Mouse (Mus musculus) hindbrain, embryonic 16.5 days (tissue): ENCODE results near the gene Ptpn1. TPM values are rescaled to one million over a fixed set of nuclear protein-coding genes. Genes with fewer than 3 reads are reported as not detected.

Source experiments
- ATAC-seq: fragments of 200-750 bp; cut with Nextera tagmentation; 2 replicates; pipeline ENCODE4 v1.8.0; 2017; ENCODE audit warnings: moderate TSS enrichment, moderate library complexity
- H3K27ac ChIP-seq: fragments of 300-500 bp; sonication (generic); 2 replicates; pipeline ENCODE4 v1.5.1; 2014; ENCODE audit warnings: low read depth, mild to moderate bottlenecking, control low read depth, low read length, moderate library complexity
- H3K27me3 ChIP-seq: fragments of 300-500 bp; sonication (generic); replicated peaks from 2 replicates; pipeline ENCODE4 v1.6.1; 2014; ENCODE audit warnings: low read length; ENCODE audit not compliant: control insufficient read depth, insufficient read depth
- H3K36me3 ChIP-seq: fragments of 300-500 bp; sonication (generic); 2 replicates; pipeline ENCODE4 v1.6.1; 2014; ENCODE audit warnings: mild to moderate bottlenecking, low read length, moderate library complexity, mixed read lengths; ENCODE audit not compliant: control insufficient read depth, insufficient read depth
- H3K4me1 ChIP-seq: fragments of 300-500 bp; sonication (generic); 2 replicates; pipeline ENCODE4 v1.6.1; 2014; ENCODE audit warnings: low read depth, low read length; ENCODE audit not compliant: control insufficient read depth, insufficient read depth
- H3K4me2 ChIP-seq: fragments of 300-500 bp; sonication (generic); 2 replicates; pipeline ENCODE4 v1.6.1; 2014; ENCODE audit warnings: mild to moderate bottlenecking, low read length, control low read depth, moderate library complexity
- H3K4me3 ChIP-seq: fragments of 300-500 bp; sonication (generic); 2 replicates; pipeline ENCODE4 v1.5.1; 2014; ENCODE audit warnings: mild to moderate bottlenecking, low read length, control low read depth, moderate library complexity
- H3K9ac ChIP-seq: fragments of 300-500 bp; sonication (generic); 2 replicates; pipeline ENCODE4 v1.6.1; 2014; ENCODE audit warnings: low read depth, mild to moderate bottlenecking, control low read depth, low read length, moderate library complexity
- H3K9me3 ChIP-seq: fragments of 300-500 bp; sonication (generic); 2 replicates; pipeline ENCODE4 v1.6.1; 2014; ENCODE audit warnings: mild to moderate bottlenecking, low read length, moderate library complexity; ENCODE audit not compliant: control insufficient read depth
- WGBS: fragments of 180-500 bp; shearing (Covaris S2); extraction: QIAGEN DNeasy Blood & Tissue Kit; methylation state at CpG from one replicate; pipeline ENCODE4 v1.1.7; 2014; 5-methylcytosine and 5-hydroxymethylcytosine counted together
- polyA plus RNA-seq: library from polyadenylated mRNA; unstranded; fragments of >200 nt; fragmentation: Nextera tagmentation; extraction: Ambion mirVana; gene quantifications from 2 replicates; pipeline ENCODE4 v1.2.1, GENCODE M21; 2015

Gene Ptpn1
- polyA plus RNA-seq, 1 experiment from 2014 or later: 64.8 TPM

DNA sequence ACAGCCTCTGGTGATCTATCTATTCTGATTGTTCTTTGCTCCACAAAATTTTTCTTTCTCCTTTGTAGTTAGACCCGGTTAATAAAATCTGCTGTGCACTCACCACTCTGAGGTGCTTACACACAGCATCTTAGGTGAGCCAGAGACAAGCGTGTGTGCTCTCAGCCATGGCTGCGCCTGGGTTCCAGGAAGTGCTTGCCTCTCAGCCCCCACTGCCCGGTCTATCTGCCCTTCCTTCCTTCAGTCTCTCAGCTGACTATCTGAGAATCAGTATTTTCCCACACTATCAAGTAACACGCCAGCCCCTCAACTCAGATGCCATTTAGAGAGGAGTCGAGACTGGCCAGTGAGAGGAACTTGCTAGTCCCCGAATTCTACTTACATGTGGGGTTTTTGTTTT, 28.1 kb downstream of the Ptpn1 start:
- Histone ChIP-seq H3K4me3 (no peak overlapping the region), H3K9me3 (no peaks in the 10 kb centered on the region), H3K4me1 (peaks cover 21% of the 10 kb centered on the region), H3K36me3 (peaks cover 11% of the 10 kb centered on the region), H3K27me3 (no peaks in the 10 kb centered on the region), H3K27ac (no peak overlapping the region), H3K9ac (no peak overlapping the region), H3K4me2 (no peak overlapping the region)
- 74% methylated on average over 7 of the region's 7 CpGs for WGBS
- ATAC-seq: no peak

DNA sequence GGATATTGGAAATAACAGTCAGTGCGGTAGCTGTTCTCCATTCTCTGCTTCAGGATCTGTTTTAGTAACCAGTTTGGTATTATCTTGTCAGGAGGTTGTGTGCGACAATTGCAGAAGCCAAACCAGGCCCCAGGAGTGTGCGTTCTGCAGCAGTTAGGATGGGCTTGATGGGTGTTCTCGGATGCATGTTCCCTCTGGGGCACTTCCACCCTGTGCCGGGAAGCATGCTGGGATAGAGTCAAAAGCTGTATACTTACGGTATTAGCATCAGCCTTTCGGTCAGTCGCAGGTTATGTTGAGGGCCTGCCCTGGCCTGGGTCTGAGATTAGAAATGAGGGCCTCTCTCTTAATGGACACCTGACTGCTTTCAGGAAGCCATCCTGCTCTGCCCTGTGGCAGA, 28.7 kb downstream of the Ptpn1 start:
- no peaks in the 10 kb centered on the region for H3K9me3 ChIP-seq
- no peak overlapping the region for H3K4me2 ChIP-seq
- peaks cover 21% of the 10 kb centered on the region for H3K4me1 ChIP-seq
- no peak overlapping the region for H3K4me3 ChIP-seq
- no peak for ATAC-seq
- no peaks in the 10 kb centered on the region for H3K27me3 ChIP-seq
- WGBS: 76% methylated on average over 8 of the region's 8 CpGs
- H3K27ac ChIP-seq: no peak overlapping the region
- H3K9ac ChIP-seq: no peak overlapping the region
- peaks cover 17% of the 10 kb centered on the region for H3K36me3 ChIP-seq

DNA sequence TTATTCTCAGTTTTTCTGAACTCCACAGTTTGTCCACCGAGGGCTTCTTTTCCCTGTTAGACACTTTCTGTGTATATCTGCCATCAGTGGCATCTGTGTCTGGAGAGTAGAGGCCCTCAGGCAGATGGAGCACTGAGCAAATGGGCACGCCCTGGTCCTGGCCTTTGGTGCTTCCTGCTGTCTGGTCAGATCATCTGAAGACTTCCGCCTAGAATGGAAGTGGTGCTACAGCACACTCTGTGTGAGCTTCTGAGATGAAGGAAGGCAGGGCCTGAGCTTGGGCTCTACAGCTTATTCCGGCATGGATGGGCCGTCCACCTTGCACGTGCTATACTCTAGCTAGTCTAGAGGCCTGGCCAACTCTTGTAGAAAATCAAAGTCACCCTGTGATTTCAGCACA, 30.5 kb downstream of the Ptpn1 start:
- ATAC-seq: no peak
- 94% methylated on average over 6 of the region's 6 CpGs for WGBS

DNA sequence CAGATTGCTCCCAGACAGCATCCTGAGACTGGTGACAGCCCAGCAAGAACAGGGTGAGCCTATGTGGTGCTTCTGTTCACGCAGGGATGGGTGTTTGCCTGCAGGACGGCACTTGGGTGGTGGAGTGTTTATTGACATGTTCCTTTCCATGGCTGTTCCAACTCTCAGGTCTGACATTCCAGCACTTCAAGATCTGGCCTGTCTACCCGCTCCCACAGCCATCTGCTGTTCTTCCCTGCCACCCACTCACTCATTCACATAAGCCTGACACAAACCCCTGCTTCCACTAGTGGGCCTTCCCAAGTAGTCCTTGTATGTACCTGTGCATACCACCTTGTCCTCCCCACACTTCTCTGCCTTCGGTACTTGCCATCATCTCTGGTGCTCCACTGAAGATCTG, 31.3 kb downstream of the Ptpn1 start:
- Histone ChIP-seq H3K4me1 (peaks cover 18% of the 10 kb centered on the region), H3K4me2 (no peak overlapping the region), H3K4me3 (no peak overlapping the region), H3K36me3 (peaks cover 32% of the 10 kb centered on the region), H3K27ac (no peak overlapping the region), H3K9me3 (no peaks in the 10 kb centered on the region), H3K9ac (no peak overlapping the region), H3K27me3 (no peaks in the 10 kb centered on the region)
- WGBS: 89% methylated on average over 4 of the region's 4 CpGs
- ATAC-seq: no peak

More for the DNA sequence above, 30.5 kb downstream of the Ptpn1 start:
- Histone ChIP-seq H3K4me1 (peaks cover 21% of the 10 kb centered on the region), H3K9me3 (no peaks in the 10 kb centered on the region), H3K4me2 (no peak overlapping the region), H3K9ac (no peak overlapping the region), H3K36me3 (peaks cover 27% of the 10 kb centered on the region), H3K27ac (no peak overlapping the region), H3K4me3 (no peak overlapping the region), H3K27me3 (no peaks in the 10 kb centered on the region)

DNA sequence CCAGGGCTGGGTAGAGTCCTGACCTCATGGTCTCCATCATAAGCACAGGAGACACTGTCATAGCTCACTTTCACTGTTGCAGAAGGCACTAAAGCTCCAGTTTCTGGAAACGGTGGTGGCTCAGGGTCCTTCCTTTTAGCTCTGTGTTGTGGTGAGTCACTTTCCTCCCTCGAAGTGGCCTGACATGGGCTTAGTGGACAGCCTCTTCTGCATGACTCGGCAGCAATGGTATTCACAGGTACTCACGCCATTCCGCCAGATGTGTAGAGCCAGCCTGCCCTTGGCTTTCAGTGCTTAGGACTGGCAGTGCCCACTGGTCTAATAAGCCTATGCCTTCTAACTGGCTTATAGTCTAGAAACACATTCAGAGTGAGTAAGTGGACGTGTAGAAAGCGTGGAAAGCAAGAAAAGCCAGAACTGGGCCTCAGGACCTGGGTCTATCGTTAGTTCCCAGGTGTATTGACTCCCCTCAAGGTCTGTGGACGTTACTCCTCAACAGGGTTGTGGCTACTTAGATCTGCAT, 32.0 kb downstream of the Ptpn1 start:
- Histone ChIP-seq H3K4me1 (peaks cover 12% of the 10 kb centered on the region), H3K9me3 (no peaks in the 10 kb centered on the region), H3K9ac (no peak overlapping the region), H3K27me3 (no peaks in the 10 kb centered on the region), H3K4me2 (no peak overlapping the region), H3K27ac (no peak overlapping the region), H3K4me3 (no peak overlapping the region), H3K36me3 (peaks cover 32% of the 10 kb centered on the region)
- 93% methylated on average over 9 of the region's 9 CpGs for WGBS
- no peak for ATAC-seq

DNA sequence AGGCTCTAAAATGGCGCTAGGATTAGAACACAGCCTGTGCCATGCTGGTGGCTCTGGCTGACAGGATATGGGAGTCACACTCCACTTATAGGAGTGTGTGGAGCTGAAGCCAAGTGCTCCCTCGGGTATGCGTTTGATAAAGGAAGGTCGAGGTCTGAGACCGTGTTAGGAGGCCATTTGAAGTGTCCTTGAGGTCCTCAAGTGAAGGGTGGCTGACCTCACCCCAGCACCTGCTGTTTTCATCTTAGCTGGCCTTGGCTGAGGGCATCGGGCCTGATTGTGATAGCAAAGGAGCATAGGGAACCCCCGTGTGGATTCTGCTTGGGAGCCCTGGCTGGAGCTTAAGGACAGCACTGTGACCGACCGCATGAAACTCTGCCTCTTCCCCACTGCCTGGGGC, 32.5 kb downstream of the Ptpn1 start:
- H3K36me3 ChIP-seq: peaks cover 32% of the 10 kb centered on the region

DNA sequence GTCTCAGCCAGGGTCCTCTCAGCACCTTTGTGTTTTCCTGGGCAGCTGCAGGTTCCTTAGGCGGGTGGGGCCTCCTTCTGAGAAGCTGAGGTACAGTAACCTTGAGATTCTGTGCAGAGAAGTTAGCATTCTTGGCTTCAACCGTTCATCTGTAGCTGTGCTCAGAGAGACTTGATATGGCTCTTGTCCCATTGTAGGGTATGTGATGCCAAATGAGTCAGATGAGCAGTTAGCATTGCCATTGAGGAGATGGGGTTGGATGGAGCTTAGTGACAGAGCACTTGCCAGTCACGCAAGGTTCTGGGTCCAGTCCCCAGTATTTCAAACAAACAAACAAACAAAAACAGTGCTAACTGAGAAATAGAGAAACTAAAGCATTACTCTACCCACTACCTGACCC, 34.1 kb downstream of the Ptpn1 start:
- no peaks in the 10 kb centered on the region for H3K4me1 ChIP-seq
- peaks cover 32% of the 10 kb centered on the region for H3K36me3 ChIP-seq
- no peak overlapping the region for H3K4me2 ChIP-seq
- H3K27ac ChIP-seq: no peak overlapping the region
- H3K9ac ChIP-seq: no peak overlapping the region
- H3K9me3 ChIP-seq: no peaks in the 10 kb centered on the region
- 89% methylated on average over 3 of the region's 3 CpGs for WGBS
- no peaks in the 10 kb centered on the region for H3K27me3 ChIP-seq
- H3K4me3 ChIP-seq: no peak overlapping the region
- no peak for ATAC-seq

More for the DNA sequence above, 32.5 kb downstream of the Ptpn1 start:
- Histone ChIP-seq H3K9ac (no peak overlapping the region), H3K27ac (no peak overlapping the region), H3K9me3 (no peaks in the 10 kb centered on the region), H3K27me3 (no peaks in the 10 kb centered on the region), H3K4me3 (no peak overlapping the region), H3K4me2 (no peak overlapping the region), H3K4me1 (peaks cover 8% of the 10 kb centered on the region)
- ATAC-seq: no peak
- WGBS: 91% methylated on average over 9 of the region's 9 CpGs

DNA sequence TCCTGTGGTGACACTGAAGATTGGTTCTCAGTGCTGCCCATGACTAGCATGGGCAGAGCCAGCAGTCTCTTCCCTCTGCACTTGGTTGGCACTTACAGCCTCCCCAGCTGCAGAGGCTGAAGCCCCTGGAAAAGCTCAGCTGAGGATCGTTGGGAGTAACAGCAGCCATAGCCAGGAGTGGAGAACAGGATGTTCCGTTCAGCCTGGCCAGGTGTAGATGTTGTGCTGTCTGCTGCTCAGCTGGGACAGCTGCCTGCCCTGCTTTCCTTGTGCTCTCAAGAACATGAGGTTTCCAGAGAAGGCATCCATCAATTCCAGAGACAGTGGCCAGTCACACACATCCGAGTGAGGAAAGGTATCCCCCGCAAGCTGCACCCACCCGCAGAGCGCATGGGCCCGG, 36.6 kb downstream of the Ptpn1 start:
- Histone ChIP-seq H3K9ac (no peak overlapping the region), H3K4me3 (no peak overlapping the region), H3K27me3 (no peaks in the 10 kb centered on the region), H3K4me2 (no peak overlapping the region), H3K36me3 (peaks cover 35% of the 10 kb centered on the region), H3K9me3 (no peaks in the 10 kb centered on the region), H3K4me1 (no peaks in the 10 kb centered on the region), H3K27ac (no peak overlapping the region)
- WGBS: 95% methylated on average over 7 of the region's 7 CpGs
- ATAC-seq: no peak

DNA sequence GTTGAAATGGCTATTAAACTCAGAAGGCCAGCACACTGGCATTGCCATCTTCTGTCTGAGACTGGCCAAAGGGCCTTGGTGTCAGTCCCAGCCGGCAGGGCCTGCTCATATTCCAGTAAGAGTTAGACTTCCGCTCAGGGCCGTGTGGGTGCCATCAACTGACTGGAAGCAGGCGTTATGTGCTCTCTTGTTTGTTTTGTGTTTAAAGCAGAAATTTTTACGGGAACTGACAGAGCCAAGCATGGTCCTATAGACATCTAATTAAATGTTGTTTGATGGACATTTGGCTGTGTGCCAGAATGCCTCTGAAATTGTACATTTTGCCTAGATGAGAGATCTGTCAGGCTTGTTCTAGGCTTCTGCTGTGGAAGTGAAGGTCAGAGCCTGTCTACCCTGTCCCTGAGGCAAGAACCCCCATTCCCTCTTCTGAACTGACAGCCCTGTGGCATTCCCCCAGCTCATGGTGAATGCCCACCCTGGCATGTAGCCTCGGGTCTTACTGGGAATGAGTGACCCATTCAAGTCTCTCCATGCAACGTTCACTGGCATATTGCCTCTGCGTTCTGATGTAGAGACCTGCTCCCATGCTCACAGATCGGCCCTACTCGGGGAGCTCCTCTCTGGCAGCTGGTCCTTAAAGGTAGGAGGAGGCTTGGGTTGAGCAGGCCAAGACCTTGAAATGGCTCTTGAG, 38.1 kb downstream of the Ptpn1 start:
- H3K9me3 ChIP-seq: no peaks in the 10 kb centered on the region
- H3K27ac ChIP-seq: no peak overlapping the region
- no peak overlapping the region for H3K4me2 ChIP-seq
- peaks cover 38% of the 10 kb centered on the region for H3K36me3 ChIP-seq
- ATAC-seq: no peak
- H3K9ac ChIP-seq: no peak overlapping the region
- whole genome bisulfite sequencing: 70% methylated on average over 10 of the region's 10 CpGs
- no peaks in the 10 kb centered on the region for H3K4me1 ChIP-seq
- no peaks in the 10 kb centered on the region for H3K27me3 ChIP-seq
- no peak overlapping the region for H3K4me3 ChIP-seq
